Mouse (Mus musculus) heart, postnatal 0 days (tissue): ENCODE measurements at regions not wholly inside any gene's neighbourhood (a gene's known extent, or its start where the extent isn't known, plus 50 kb on each side); places are given as distances from the start of the nearest gene placed in this dataset.

Experiments
- CTCF ChIP-seq: IDR thresholded peaks from 2 replicates; pipeline ENCODE4 v1.5.1; 2016; ENCODE audit warnings: antibody characterized with exemption, control low read depth, low read depth
- EP300 ChIP-seq: IDR thresholded peaks from 2 replicates; pipeline ENCODE4 v1.6.1; 2016; ENCODE audit warnings: antibody characterized with exemption, low read depth

GRCm38 (mm10) chr7:70972023-70972400 is 379.3 kb downstream of the Gm10295 start:
- TF ChIP-seq CTCF (no peak), EP300 (no peak)
